Mouse (Mus musculus) liver, adult 2 months (tissue): ENCODE results near the gene Ap2s1.
"Not testable (repeated sequence)": the region's sequence is repeated elsewhere in the genome, so short reads cannot be mapped to it uniquely, and the experiment has no call there.

ENCODE experiments used
- CTCF ChIP-seq: fragments of 200-500 bp; IDR thresholded peaks from 2 replicates; pipeline ENCODE4 v1.5.1; 2011; ENCODE audit warnings: low read depth, low read length, control low read depth
- POLR2A ChIP-seq: fragments of 200-500 bp; IDR thresholded peaks from 2 replicates; pipeline ENCODE4 v1.6.1; 2011; ENCODE audit warnings: low read length, control low read depth; ENCODE audit not compliant: insufficient read depth; ENCODE audit errors: extremely low read depth

- TF ChIP-seq CTCF, POLR2A: not testable (repeated sequence)
These were observed 15.7 kb upstream of the Ap2s1 start for GRCm38 (mm10) chr7:16722490-16722889.
